Mouse (Mus musculus): ENCODE measurements around the gene Sirt5.

Sirt5 gene

DNA sequence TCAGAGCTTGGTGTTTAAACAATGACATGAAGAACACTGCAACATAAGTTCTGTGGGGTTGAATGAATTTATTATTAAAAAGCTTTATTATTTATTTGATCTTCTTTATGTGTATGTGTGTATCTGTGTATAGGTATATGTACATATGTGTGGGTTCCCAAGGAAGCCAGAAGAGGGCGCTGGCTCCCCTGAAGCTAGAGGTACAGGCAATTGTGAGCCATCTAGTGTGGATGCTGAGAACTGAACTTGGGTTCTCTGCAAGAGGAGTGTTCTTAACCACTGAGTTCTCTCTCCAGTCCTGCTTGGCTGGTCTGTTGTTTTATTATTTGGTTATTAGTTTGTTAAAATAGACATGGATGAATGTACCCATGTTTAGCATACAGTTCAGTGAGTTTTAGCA, 7.6 kb downstream of the Sirt5 start:
- no peak for ATAC-seq (ENCODE audit: insufficient number of reproducible peaks, low FRiP score, low TSS enrichment)

DNA sequence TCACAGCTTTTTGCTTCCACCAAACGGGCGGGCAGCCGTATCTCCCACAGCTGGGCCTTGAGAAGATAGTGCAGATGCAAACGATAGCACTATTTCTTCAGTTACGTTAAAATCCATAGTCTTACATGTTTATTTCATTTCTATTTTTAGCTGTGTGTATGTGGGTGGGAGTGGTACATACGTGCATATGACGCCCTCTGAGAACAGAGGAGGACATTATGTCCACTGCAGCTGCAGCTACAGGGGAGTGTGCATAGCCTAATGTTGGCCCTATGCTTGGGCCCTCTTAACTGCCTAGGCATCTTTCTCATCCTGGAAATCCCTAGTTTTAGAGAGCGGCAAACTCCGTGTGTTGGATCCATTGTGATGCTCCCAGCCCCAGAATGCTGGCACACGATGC, 8.9 kb downstream of the Sirt5 start:
- ATAC-seq (ENCODE audit: insufficient number of reproducible peaks, low FRiP score, low TSS enrichment) = no peak

DNA sequence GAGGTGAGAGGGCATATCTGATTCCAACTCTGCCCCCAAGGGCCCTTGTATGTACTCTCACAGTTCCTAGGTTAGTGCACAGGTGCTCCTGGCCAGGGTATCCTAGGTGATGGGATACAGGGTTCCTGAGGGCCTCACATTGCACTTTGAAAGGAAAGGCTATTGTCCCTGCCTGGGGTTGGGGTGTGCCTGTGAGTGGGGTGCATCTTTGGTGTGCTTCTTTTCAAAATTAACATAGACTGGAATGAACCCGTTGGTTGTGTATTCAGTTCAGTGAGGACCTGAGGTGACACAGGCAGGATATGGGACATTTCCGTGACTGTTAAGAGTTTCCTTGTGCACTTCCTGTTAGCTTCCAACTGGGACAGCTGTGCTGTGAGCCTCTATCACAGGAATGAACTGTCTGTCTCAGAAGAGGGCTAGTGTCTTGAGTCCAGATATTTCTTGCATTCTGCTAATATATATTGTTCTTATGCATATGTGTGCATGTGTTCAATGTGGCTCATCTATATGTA, 9.7 kb downstream of the Sirt5 start:
- no peak for ATAC-seq (ENCODE audit: insufficient number of reproducible peaks, low FRiP score, low TSS enrichment)

DNA sequence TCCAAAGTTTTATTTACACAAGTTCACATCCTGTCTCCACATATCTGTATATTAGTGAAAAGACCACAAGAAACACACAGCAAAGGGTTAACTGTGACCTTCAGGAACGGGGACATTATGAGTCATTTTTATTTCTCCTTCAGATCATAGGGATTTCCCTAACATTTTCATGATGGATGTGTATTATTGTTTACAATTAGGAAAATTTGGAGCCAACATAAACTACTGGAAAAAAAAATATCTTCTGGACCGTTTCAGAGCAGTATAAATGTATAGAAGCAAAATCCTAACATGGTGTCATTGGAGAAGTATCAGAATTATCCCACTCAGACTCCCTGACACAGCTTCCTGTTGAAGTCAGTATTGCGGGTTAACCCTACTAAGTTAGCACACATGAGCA, 14.7 kb downstream of the Sirt5 start:
- no peak for ATAC-seq (ENCODE audit: insufficient number of reproducible peaks, low FRiP score, low TSS enrichment)

DNA sequence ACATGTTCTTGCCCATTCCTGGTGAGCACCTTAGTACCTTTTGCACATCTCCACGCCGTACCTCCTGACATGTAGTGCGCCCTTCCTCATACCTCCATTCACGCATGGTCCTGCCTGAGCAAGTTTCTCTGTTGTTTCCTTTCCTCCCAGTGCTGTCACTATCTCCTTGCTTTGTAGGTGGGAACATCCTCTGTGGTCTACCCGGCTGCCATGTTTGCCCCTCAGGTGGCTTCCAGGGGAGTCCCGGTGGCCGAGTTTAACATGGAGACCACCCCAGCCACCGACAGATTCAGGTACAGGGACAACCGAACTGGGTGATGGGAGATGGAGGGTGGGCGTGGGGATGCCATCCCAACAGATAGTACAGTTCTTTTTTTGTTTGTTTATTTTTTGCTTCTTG, 20.0 kb downstream of the Sirt5 start:
- ATAC-seq (ENCODE audit: insufficient number of reproducible peaks, low FRiP score, low TSS enrichment) = no peak

DNA sequence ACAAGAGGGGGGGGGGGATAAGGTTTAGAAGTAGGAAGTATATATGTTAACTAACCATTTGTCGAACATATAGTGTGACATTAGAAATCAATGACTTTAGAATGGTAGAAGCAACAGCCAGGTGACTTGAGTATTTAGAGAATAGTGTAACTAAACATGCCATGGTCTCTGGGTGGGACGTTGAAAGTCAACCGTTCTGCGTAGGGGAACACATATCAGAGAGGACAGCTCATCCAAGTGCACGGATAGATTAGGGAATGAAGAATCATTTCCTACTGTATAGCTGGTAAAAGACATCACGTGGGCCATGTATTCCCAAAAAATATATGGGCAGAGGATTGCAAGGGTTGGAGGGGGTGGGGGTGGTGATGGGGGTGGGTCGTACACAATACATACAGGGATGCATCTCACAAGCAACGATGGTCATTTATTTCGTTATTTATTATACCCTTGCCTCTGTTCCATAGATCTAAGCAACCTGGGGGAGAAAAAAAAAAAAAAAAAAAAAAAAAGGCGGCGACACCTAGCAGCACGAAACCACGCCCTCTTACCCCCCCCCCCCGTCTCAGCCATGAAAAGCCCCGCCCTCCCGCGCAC, 32.5 kb downstream of the Sirt5 start:
- peak; percentile 37; the same call in 1 of the 2 replicates for ATAC-seq (ENCODE audit: insufficient number of reproducible peaks, low FRiP score, low TSS enrichment)

DNA sequence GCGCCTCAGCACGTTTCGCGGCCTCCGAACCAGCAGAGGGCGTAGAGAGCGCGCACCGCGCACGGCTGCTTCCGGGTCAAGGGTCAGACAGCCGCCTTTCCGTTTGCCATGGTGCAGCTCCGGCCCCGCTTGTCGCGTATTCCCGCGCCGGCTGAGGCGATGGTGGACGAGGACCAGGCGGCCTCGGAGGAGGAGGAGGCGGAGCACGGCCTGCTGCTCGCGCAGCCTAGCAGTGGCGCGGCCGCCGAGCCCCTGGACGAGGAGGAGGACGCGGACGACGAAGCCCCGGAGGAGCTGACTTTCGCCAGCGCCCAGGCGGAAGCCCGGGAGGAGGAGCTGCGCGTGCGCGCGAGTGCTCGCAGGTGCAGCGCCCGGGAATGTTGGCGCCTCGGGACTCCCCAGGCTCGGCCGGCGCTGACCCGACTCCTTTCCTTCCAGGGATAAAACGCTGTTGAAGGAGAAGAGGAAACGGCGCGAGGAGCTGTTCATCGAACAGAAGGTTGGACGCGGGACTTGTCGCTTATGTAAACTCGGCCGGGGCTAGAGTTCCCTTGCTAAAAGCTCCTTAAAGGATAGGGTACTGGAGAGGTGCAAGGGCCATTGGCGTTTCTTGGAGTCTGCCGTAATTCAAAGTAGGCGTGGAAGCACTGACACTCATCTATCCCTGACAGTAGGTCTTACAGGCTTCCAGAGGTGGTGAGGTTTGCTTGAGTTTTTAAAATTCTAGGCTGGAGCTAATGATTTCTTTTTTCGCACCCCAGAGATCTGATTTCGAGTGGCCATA, 33.2 kb downstream of the Sirt5 start, which contains the start of gene Nol7:
Gene Nol7 (plus strand): TSS at position 94 of the 784 bp plus-strand sequence.
- peak; percentile 91 for ATAC-seq (ENCODE audit: insufficient number of reproducible peaks, low FRiP score, low TSS enrichment)

DNA sequence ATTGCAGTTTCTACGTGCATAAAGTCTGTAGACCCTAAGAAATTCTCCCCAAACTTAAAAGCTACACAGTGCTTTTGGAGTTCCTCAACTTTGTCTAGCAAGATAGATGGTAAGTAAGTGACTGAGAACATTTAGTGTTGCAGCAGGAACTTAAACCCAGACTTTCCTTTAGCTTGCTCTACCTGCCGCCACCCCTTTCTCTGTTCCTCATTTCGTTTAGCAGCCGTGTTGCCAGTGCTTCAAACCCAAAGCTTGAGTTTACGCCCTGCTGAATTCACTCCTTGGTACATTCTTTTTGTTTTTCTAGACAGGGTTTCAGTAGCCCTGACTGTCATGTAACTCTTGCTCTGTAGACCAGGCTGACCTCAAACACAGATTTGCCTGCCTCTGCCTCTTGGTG, 34.3 kb downstream of the Sirt5 start:
- no peak for ATAC-seq (ENCODE audit: insufficient number of reproducible peaks, low FRiP score, low TSS enrichment)

DNA sequence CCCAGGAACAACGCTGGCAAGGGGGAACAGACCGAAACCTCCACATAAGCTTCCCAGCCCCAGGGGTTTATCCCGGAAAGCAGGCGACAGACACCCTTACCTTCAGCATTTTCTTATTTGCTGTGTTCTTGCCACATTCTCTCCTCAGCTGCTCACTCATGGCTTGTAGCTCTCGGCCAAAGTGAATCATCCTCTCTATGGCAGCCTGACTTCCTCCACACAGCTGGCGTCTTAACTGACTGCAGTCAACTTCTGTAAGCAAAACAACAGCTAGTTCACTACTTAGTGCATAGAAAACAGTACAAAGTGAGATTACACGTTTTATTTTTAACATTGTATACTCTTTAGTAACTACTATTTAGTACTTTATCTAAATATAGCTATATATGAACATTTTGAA, 47.0 kb downstream of the Sirt5 start:
- no peak for ATAC-seq (ENCODE audit: insufficient number of reproducible peaks, low FRiP score, low TSS enrichment)

DNA sequence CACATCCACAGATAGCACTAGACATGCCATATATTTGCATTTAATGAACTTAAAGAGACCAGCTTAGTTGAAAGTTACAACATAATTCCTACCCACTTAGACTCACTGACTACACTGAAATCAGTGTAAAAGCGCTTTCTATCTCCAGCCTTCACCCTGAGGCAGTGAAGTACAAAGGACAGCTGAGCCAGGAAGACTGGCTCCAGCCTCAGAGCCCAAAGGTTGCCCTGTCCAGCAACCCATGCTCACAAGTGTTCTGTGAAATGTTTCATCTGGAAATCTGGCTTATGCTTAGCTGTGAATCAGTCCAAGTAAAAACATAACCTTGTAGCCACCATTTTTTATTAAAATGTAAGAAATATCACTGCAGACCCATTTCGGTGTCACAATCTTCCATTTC, 48.3 kb downstream of the Sirt5 start:
- no peak for ATAC-seq (ENCODE audit: insufficient number of reproducible peaks, low FRiP score, low TSS enrichment)

DNA sequence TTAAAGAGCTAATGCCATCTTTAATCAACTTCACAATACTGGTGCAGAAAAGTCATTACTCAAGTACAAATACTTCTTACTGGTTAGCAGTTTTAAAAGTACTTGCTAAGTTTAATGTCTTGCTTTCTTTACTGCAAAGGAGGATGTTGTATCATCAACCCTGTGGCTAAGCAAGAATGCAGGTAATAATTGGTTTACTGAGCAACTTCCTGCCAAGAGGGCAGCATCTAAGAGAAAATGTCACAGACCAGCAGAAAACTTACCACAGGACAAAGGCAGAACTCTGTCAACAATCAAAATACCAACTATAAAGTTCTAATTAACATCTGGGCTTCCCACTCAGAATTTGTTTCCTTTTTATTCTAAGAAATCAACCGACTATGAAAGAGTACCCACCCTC, 50.0 kb downstream of the Sirt5 start:
- no peak for ATAC-seq (ENCODE audit: insufficient number of reproducible peaks, low FRiP score, low TSS enrichment)

DNA sequence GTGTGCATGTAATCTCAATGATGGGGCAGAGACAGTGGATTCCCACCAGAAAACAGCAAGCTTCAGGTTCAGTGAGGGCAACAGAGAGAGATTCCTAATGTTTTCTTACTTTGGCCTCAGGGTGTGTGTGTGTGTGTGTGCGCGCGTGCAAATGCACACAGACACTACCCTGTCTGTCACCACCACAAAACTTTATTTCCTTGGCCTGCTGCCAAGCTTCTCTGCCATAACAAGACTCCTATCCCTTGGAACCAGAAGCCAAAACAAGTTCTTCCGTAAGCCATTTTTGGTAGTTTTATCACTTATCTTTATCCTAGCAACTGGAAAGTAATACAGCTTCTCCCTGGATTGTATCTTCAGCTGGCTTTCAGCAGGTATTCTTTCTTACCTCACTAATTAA, 63.1 kb downstream of the Sirt5 start:
- ATAC-seq (ENCODE audit: insufficient number of reproducible peaks, low FRiP score, low TSS enrichment) = no peak

DNA sequence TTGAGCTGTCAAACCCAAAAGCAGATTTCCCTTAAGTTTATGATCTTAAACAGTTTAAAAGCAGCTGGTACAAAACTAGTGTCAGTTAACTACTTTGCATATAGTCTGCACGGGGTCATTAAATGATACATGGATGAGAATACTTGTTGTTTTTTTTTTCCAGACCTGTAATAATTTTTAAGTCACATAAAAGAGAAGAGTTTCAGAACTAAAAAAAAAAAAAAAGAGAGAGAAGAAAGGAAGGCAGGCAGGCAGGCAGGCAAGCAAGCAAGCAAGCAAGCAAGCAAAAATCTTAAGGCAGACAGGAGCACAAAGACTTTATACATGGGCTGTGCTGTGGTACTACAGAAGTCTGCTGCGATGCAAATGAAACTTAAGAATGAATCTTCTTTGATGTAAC, 68.1 kb downstream of the Sirt5 start:
- no peak for ATAC-seq (ENCODE audit: insufficient number of reproducible peaks, low FRiP score, low TSS enrichment)

DNA sequence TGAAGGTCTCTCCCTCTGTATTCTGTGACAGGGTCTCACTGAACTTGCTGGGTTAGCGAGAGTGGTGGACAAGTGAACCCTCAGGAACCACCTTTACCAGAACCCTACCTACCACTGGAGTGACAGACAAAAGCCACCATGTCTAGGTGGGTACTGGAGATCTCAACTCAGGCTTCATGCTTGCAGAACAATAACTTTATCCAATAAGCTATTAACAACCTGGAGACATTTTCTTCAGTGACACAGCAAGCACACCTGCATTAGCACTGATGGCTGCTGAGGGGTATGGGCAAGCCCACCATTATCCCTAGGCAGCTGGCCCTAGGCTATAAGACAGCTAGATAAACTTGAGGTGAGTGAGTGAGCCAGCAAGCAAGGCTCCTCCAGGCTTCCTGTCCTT, 75.1 kb downstream of the Sirt5 start:
- no peak for ATAC-seq (ENCODE audit: insufficient number of reproducible peaks, low FRiP score, low TSS enrichment)

DNA sequence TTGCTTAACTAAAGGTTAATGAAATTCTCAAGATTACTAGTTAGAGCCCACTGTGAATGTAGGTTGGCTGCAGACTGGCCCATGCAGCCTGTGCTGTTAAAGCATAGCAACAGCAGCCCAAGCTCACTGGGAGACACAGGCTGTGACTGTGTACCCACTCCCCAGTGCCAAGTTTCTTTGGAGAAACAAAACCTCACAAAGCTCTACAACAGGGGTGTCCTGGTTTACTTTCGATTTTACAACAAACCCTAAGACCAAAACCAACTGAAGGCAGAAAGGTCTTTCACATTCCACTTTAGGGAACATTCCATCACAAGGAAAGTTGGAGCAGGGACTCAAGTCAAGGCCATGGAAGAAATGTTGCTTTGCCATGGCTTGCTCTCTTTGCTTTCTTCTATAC, 77.3 kb downstream of the Sirt5 start:
- ATAC-seq (ENCODE audit: insufficient number of reproducible peaks, low FRiP score, low TSS enrichment) = no peak

DNA sequence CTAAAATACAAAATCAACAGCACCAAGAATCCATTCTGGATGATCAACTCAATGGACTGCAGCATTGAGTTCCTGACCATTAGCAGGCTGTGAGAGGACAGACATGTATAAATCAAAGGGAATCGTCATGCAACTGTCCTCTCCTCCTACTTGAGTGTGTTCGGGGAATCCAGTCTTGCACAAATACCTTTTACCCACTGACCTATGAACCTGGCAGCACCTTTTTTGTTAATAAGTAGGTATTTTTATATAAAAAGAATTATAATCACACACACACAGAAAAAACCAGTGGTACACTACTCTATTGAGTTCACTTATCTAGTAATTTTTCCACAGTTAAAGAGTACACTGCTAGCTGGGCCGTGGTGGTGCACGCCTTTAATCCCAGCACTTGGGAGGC, 78.4 kb downstream of the Sirt5 start:
- ATAC-seq (ENCODE audit: insufficient number of reproducible peaks, low FRiP score, low TSS enrichment) = no peak

DNA sequence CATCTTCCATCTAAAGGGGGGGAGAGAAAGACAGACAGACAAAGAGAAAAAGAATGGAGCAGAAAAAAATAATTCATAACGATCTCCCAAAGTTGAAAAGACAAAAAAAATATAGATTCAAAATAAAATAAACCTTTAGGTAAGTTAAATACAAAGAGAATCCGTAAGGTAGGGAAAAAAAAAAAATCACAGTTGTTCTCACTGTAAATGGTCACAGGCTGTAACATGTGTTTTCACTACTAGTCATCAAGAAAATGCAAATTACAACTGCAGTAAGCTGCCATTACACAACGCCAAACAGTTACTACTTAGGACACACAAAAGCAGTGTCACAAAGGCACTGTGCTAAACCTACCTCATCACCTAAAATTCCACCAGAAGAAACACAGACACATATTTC, 79.4 kb downstream of the Sirt5 start:
- ATAC-seq (ENCODE audit: insufficient number of reproducible peaks, low FRiP score, low TSS enrichment) = no peak

Data from cerebellum, adult (tissue).